Mouse (Mus musculus) forebrain, embryonic 16.5 days (tissue): ENCODE data around the gene Cyp1b1. TPM values are rescaled to one million over a fixed set of nuclear protein-coding genes. Genes with fewer than 3 reads are reported as not detected.

Experiments used
- ATAC-seq: fragments of 200-750 bp; cut with Nextera tagmentation; 2 replicates; pipeline ENCODE4 v1.8.0; 2017; ENCODE audit warnings: mild to moderate bottlenecking, moderate library complexity
- H3K27ac ChIP-seq: fragments of 300-500 bp; sonication (generic); 2 replicates; pipeline ENCODE4 v1.5.1; 2014; ENCODE audit warnings: low read length, control low read depth
- H3K27me3 ChIP-seq: fragments of 300-500 bp; sonication (generic); replicated peaks from 2 replicates; pipeline ENCODE4 v1.6.1; 2014; ENCODE audit warnings: low read length; ENCODE audit not compliant: control insufficient read depth, insufficient read depth
- H3K36me3 ChIP-seq: fragments of 300-500 bp; sonication (generic); 2 replicates; pipeline ENCODE4 v1.6.1; 2014; ENCODE audit not compliant: control insufficient read depth, insufficient read depth
- H3K4me1 ChIP-seq: fragments of 300-500 bp; sonication (generic); replicated peaks from 2 replicates; pipeline ENCODE4 v1.6.1; 2014; ENCODE audit warnings: low read length; ENCODE audit not compliant: control insufficient read depth, insufficient read depth
- H3K4me2 ChIP-seq: fragments of 300-500 bp; sonication (generic); 2 replicates; pipeline ENCODE4 v1.6.1; 2014; ENCODE audit warnings: mild to moderate bottlenecking, low read length, control low read depth
- H3K4me3 ChIP-seq: fragments of 300-500 bp; sonication (generic); replicated peaks from 2 replicates; pipeline ENCODE4 v1.5.1; 2014; ENCODE audit warnings: mild to moderate bottlenecking, low read length, control low read depth
- H3K9ac ChIP-seq: fragments of 300-500 bp; sonication (generic); replicated peaks from 2 replicates; pipeline ENCODE4 v1.6.1; 2014; ENCODE audit warnings: low read depth, low read length, control low read depth
- H3K9me3 ChIP-seq: fragments of 300-500 bp; sonication (generic); 2 replicates; pipeline ENCODE4 v1.6.1; 2016; ENCODE audit warnings: low read length; ENCODE audit not compliant: control insufficient read depth
- WGBS: fragments of 180-500 bp; shearing (Covaris S2); extraction: QIAGEN DNeasy Blood & Tissue Kit; methylation state at CpG from one replicate; pipeline ENCODE4 v1.1.7; 2014; 5-methylcytosine and 5-hydroxymethylcytosine counted together
- polyA plus RNA-seq: library from polyadenylated mRNA; unstranded; fragments of >200 nt; fragmentation: Nextera tagmentation; extraction: Ambion mirVana; gene quantifications from 2 replicates; pipeline ENCODE4 v1.2.1, GENCODE M21; 2015

The Cyp1b1 gene
- polyA plus RNA-seq, 1 experiment from 2014 or later: 4.4 TPM

DNA sequence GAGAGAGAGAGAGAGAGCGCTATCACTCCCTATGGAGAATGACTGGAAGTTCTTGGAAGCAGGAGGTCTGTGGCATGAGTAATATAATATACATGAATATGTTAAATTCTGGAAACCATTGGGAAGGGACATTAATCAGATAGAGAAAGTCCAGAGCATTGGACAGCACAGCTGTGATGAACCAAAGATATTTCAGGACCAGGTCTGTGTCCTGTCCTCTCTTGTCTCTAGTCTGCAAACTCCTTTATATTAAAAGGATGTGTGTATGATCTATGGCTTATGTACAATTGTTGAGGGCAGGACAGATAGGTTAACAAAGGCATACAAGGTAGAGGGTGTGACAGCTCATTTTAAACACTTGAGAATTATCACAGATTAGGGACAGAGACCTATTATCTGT lies 28.6 kb upstream of the Cyp1b1 start:
- no peaks in the 10 kb centered on the region for H3K27me3 ChIP-seq
- H3K27ac ChIP-seq: no peak overlapping the region
- WGBS: 94% methylated on average over 1 of the region's 1 CpGs
- H3K4me3 ChIP-seq: no peak overlapping the region
- no peaks in the 10 kb centered on the region; the same call in 1 of the 2 replicates for H3K4me1 ChIP-seq
- H3K9me3 ChIP-seq: peaks cover 2% of the 10 kb centered on the region; the same call in 1 of the 2 replicates
- no peaks in the 10 kb centered on the region for H3K36me3 ChIP-seq
- H3K9ac ChIP-seq: no peak overlapping the region
- H3K4me2 ChIP-seq: no peak overlapping the region
- ATAC-seq: no peak

DNA sequence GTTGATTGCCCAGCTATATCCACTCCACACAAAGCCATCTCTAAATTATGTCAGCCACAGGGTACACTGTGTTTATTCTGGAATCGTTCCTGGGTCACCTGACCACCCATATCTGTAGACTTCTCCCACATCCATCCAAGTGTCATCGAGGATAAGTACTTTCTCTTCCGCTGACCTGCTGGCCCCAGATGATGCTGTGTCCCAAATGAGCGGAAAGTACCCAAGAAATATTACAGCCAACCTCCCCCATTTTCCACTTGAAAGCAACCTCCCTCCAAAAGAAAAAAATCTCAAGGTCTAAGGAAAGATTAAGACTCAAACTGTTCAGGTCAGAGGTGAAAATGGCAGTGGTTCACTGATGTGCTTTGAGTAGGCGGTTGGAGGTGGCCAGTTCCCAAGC lies 27.8 kb upstream of the Cyp1b1 start:
- 88% methylated on average over 5 of the region's 5 CpGs for WGBS
- Histone ChIP-seq H3K27me3 (no peaks in the 10 kb centered on the region), H3K27ac (no peak overlapping the region), H3K9ac (no peak overlapping the region), H3K9me3 (peaks cover 2% of the 10 kb centered on the region; the same call in 1 of the 2 replicates), H3K4me2 (no peak overlapping the region), H3K4me3 (no peak overlapping the region), H3K36me3 (no peaks in the 10 kb centered on the region), H3K4me1 (no peaks in the 10 kb centered on the region; the same call in 1 of the 2 replicates)
- ATAC-seq: no peak

DNA sequence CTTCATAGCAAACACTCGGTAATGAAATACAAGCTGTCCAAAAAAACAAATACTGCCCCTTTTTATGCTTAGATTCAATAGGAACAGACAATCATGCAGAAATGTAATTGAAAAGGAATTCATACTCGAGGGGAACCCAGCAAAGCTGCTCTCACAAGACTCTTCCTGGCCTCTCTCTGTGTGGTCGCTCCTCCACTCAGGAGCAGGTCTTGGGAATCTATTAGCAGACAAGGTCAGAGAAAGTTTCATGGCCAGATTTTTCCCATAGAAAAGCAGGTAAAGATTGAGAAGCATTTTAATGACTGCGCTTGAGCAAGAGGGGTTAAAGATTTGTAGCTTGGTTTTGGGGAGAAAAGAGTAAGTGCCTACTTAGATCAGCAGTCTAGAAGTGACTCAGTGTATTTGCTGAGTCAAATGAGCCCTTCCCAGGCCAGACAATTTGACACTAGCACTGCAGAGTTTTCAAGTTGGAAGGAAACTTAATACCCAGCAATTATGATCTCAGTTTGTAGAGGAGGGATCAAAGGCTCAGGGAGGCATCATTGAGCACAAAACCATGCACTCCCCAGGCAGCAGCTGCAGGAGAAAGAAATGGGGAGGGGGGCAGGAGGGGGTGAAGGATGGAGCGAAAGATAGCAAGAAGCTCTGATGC lies 24.1 kb upstream of the Cyp1b1 start:
- H3K27ac ChIP-seq: no peak overlapping the region
- no peak overlapping the region for H3K4me2 ChIP-seq
- no peaks in the 10 kb centered on the region for H3K9me3 ChIP-seq
- H3K9ac ChIP-seq: no peak overlapping the region
- no peak overlapping the region for H3K4me3 ChIP-seq
- WGBS: 59% methylated on average over 5 of the region's 5 CpGs
- ATAC-seq: no peak
- no peaks in the 10 kb centered on the region for H3K36me3 ChIP-seq
- H3K4me1 ChIP-seq: no peaks in the 10 kb centered on the region
- no peaks in the 10 kb centered on the region for H3K27me3 ChIP-seq

DNA sequence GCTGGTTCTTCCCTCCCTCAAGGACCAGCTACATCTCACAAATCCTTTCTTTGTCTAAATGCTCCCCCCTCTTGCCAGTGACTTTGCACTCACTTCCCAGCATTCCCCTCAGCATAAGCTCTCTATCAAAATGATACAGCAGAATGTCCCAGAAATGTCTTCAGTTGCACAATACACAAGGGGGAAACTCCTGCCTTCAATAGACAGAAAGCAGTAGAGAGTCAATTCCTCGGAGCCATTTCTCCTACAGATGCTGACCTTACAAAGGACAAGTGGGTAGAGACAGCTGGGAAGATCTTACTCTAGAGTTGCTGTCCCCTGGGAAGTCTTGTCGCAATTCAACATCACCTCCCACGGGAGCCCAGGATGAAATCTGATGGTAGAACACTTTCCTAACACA lies 22.7 kb upstream of the Cyp1b1 start:
- H3K27me3 ChIP-seq: no peaks in the 10 kb centered on the region
- H3K9ac ChIP-seq: no peak overlapping the region
- no peak for ATAC-seq
- no peaks in the 10 kb centered on the region for H3K9me3 ChIP-seq
- H3K4me1 ChIP-seq: no peaks in the 10 kb centered on the region
- 83% methylated on average over 3 of the region's 3 CpGs for WGBS
- H3K4me3 ChIP-seq: no peak overlapping the region
- no peak overlapping the region for H3K27ac ChIP-seq
- no peak overlapping the region for H3K4me2 ChIP-seq
- H3K36me3 ChIP-seq: no peaks in the 10 kb centered on the region

DNA sequence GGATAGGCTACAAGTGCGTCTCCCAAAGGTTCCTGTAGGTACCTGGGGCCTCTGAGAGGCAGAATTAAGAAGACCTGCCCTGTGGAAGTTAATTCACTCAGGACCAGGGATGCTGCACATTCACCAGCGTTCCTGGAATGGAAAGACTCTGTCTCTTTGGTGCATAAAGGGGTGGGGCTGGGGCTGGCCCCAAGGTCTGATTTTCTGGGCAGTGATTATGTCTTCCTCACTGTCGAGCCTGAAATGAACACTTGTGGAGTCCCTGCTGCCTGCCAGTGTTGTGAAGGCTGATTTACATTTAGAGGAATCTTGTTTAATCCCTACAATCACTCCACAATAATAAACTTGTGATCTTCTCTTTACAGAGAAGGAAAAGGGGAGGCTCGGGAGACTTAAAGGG lies 18.2 kb upstream of the Cyp1b1 start:
- 35% methylated on average over 4 of the region's 4 CpGs for WGBS
- H3K36me3 ChIP-seq: no peaks in the 10 kb centered on the region
- no peaks in the 10 kb centered on the region for H3K4me1 ChIP-seq
- H3K4me2 ChIP-seq: no peak overlapping the region
- no peak overlapping the region for H3K4me3 ChIP-seq
- H3K9ac ChIP-seq: no peak overlapping the region
- no peak for ATAC-seq
- H3K27me3 ChIP-seq: no peaks in the 10 kb centered on the region
- H3K27ac ChIP-seq: no peak overlapping the region
- no peaks in the 10 kb centered on the region for H3K9me3 ChIP-seq

- Histone ChIP-seq H3K36me3 (no peaks in the 10 kb centered on the region), H3K9ac (no peak overlapping the region), H3K4me3 (no peak overlapping the region), H3K27ac (no peak overlapping the region), H3K4me2 (no peak overlapping the region), H3K4me1 (no peaks in the 10 kb centered on the region), H3K9me3 (no peaks in the 10 kb centered on the region), H3K27me3 (no peaks in the 10 kb centered on the region)
- WGBS: 87% methylated on average over 8 of the region's 8 CpGs
- ATAC-seq: no peak
Observed at GRCm38 (mm10) chr17:79730988-79731387, 16.1 kb upstream of the Cyp1b1 start.

GRCm38 (mm10) chr17:79728585-79729503 lies 14.0 kb upstream of the Cyp1b1 start:
- no peak for ATAC-seq
- no peak overlapping the region for H3K9ac ChIP-seq
- H3K36me3 ChIP-seq: no peaks in the 10 kb centered on the region
- H3K4me1 ChIP-seq: no peaks in the 10 kb centered on the region
- H3K4me2 ChIP-seq: peak overlapping the region; percentile 3; the same call in 1 of the 2 replicates
- H3K27ac ChIP-seq: no peak overlapping the region
- no peaks in the 10 kb centered on the region for H3K9me3 ChIP-seq
- 35% methylated on average over 16 of the region's 16 CpGs for WGBS
- H3K4me3 ChIP-seq: no peak overlapping the region
- no peaks in the 10 kb centered on the region for H3K27me3 ChIP-seq

DNA sequence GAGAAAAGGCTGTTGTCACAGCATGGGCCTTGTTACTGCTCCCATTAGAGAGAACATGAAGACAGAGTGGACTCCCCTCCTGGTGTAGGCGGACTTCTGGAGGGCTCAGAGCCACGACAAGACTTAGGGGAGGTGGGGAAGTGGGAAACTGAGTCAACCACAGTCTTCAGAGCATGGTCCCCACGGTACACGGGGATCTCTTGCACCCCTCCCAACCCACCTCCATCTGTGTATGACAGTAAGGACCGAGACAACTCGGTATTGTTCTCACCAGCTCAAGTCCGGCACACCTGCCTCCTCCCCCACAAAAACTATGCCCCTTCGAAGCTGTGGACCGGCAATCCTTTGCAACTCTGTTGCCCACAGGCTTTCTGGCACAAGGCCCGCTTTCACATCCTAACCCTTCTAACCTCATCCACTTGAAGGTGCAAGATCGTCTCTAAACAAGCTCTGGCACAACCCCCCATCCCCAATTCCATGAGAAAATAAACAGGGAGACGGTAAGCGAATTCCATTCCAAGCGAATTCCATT lies 13.3 kb upstream of the Cyp1b1 start:
- peak overlapping the region; percentile 3; the same call in 1 of the 2 replicates for H3K4me2 ChIP-seq
- H3K9me3 ChIP-seq: no peaks in the 10 kb centered on the region
- H3K4me1 ChIP-seq: no peaks in the 10 kb centered on the region
- no peak overlapping the region for H3K4me3 ChIP-seq
- H3K9ac ChIP-seq: no peak overlapping the region
- 34% methylated on average over 14 of the region's 14 CpGs for WGBS
- H3K27me3 ChIP-seq: no peaks in the 10 kb centered on the region
- H3K36me3 ChIP-seq: no peaks in the 10 kb centered on the region
- no peak for ATAC-seq
- H3K27ac ChIP-seq: no peak overlapping the region

DNA sequence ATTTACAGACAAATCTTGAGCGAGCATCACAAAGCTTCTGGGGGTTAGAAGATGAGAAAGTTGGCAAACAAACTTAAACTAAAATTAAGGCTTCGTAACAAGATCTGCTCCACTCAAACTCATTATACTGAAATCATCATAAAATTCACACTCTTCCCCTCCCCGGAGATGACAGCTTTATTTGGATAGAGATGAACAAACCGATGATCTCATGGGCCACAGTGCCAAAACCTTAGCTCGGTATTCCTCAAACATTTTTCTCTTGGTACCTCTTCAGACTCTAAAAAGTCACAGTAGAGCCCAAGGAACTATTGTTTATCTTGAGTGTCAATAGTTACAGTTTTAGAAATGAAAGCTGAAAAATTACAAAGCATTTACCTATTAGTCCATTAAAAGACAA lies 11.8 kb upstream of the Cyp1b1 start:
- Histone ChIP-seq H3K4me3 (no peak overlapping the region), H3K27me3 (no peaks in the 10 kb centered on the region), H3K4me1 (no peaks in the 10 kb centered on the region), H3K9me3 (no peaks in the 10 kb centered on the region), H3K4me2 (no peak overlapping the region), H3K27ac (no peak overlapping the region), H3K36me3 (no peaks in the 10 kb centered on the region), H3K9ac (no peak overlapping the region)
- WGBS: 84% methylated on average over 5 of the region's 5 CpGs
- ATAC-seq: no peak
